Mouse (Mus musculus) spleen, embryonic (tissue): ENCODE results near the gene Gm20388.

ENCODE experiments used
- CTCF ChIA-PET: fragments of 350-600 bp; sonication (Branson Sonifier 250); formaldehyde crosslinking; loops from one replicate; lab custom pipeline; 2022; lab: Charles Lee

The Gm20388 gene

GRCm38 (mm10) chr8:122742471-122742870 lies 2831.8 kb downstream of the Gm20388 start:
- CTCF ChIA-PET, result no interaction called here

GRCm38 (mm10) chr8:122745022-122745749 lies 2834.5 kb downstream of the Gm20388 start:
- CTCF ChIA-PET, result interaction anchor here (0.6 kb wide), 1 partner anchor 14 kb away, joined by 4 read pairs; no protein-coding TSS in a partner anchor

- CTCF ChIA-PET, result no interaction called here
Observed at GRCm38 (mm10) chr8:122745750-122746275, 2835.2 kb downstream of the Gm20388 start.

- CTCF ChIA-PET, result no interaction called here
Observed at GRCm38 (mm10) chr8:122746439-122746838, 2835.8 kb downstream of the Gm20388 start.

GRCm38 (mm10) chr8:122747825-122748224 lies 2837.2 kb downstream of the Gm20388 start:
- CTCF ChIA-PET, result no interaction called here

GRCm38 (mm10) chr8:122749333-122749958 lies 2838.8 kb downstream of the Gm20388 start:
- CTCF ChIA-PET, result interaction anchor here (0.7 kb wide), 1 partner anchor 20 kb away, joined by 9 read pairs; no protein-coding TSS in a partner anchor

- CTCF ChIA-PET, result no interaction called here
Observed at GRCm38 (mm10) chr8:122751342-122751741, 2840.7 kb downstream of the Gm20388 start.

GRCm38 (mm10) chr8:122752111-122752721 lies 2841.6 kb downstream of the Gm20388 start:
- CTCF ChIA-PET, result no interaction called here

- CTCF ChIA-PET, result interaction anchor here (0.9 kb wide), 1 partner anchor 104 kb away, joined by 3 read pairs; no protein-coding TSS in a partner anchor
Observed at GRCm38 (mm10) chr8:122758597-122758996, 2848.0 kb downstream of the Gm20388 start.

- CTCF ChIA-PET, result no interaction called here
Observed at GRCm38 (mm10) chr8:122760116-122760515, 2849.5 kb downstream of the Gm20388 start.

- CTCF ChIA-PET, result interaction anchor here (0.5 to 0.8 kb wide), 4 partner anchors 56 to 297 kb away, joined by 3 to 14 read pairs (median 4); no protein-coding TSS in a partner anchor
Observed at GRCm38 (mm10) chr8:122761109-122761508, 2850.5 kb downstream of the Gm20388 start.

GRCm38 (mm10) chr8:122762731-122763266 lies 2852.2 kb downstream of the Gm20388 start:
- CTCF ChIA-PET, result no interaction called here

GRCm38 (mm10) chr8:122763267-122763738 lies 2852.7 kb downstream of the Gm20388 start:
- CTCF ChIA-PET, result no interaction called here

- CTCF ChIA-PET, result no interaction called here
Observed at GRCm38 (mm10) chr8:122764790-122765474, 2854.3 kb downstream of the Gm20388 start.

- CTCF ChIA-PET, result interaction anchor here (0.6 kb wide), 1 partner anchor 301 kb away, joined by 4 read pairs; no protein-coding TSS in a partner anchor
Observed at GRCm38 (mm10) chr8:122766189-122766588, 2855.5 kb downstream of the Gm20388 start.

GRCm38 (mm10) chr8:122766647-122767200 lies 2856.1 kb downstream of the Gm20388 start:
- CTCF ChIA-PET, result no interaction called here

GRCm38 (mm10) chr8:122767229-122767628 lies 2856.6 kb downstream of the Gm20388 start:
- CTCF ChIA-PET, result interaction anchor here (0.6 kb wide), 1 partner anchor 10 kb away, joined by 3 read pairs; no protein-coding TSS in a partner anchor

GRCm38 (mm10) chr8:122769251-122770058 lies 2858.8 kb downstream of the Gm20388 start:
- CTCF ChIA-PET, result no interaction called here

GRCm38 (mm10) chr8:122772431-122773060 lies 2861.9 kb downstream of the Gm20388 start:
- CTCF ChIA-PET, result no interaction called here
